Mouse (Mus musculus) lung, postnatal 0 days (tissue): ENCODE data around the gene Eps8l1.

Source experiments
- CTCF ChIP-seq: IDR thresholded peaks from 2 replicates; pipeline ENCODE4 v1.5.1; 2016; ENCODE audit warnings: antibody characterized with exemption, mild to moderate bottlenecking
- EP300 ChIP-seq: IDR thresholded peaks from 2 replicates; pipeline ENCODE4 v1.6.1; 2016; ENCODE audit warnings: antibody characterized with exemption, mild to moderate bottlenecking, control low read depth

DNA sequence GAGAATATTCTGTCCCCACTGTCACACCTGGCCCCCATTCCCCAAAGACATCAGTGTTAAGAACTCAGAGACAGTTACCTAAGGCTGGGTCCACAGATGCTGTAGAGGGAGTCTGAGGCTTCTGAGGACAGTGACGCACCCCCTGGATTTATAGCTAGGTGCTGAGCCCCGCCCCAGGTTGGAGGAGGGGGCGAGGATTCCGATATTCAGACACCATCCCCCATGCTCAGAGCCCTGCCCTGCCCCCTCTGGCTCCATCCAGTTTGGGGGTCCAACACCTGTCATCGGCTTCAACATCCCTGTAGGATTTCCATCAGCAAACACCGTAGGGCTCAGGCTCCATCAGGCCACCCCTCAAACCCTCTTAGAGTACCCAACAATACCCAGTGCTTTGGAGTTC is 55.4 kb downstream of the Eps8l1 start:
- TF ChIP-seq CTCF (no peak), EP300 (no peak)
